Mouse (Mus musculus): ENCODE results near the gene Rnd1. TPM values are rescaled to one million over a fixed set of nuclear protein-coding genes. Genes with fewer than 3 reads are reported as not detected.

Rnd1 gene
- polyA plus RNA-seq (2015; fragmentation: Nextera tagmentation; extraction: Ambion mirVana) = 15.5 and 16.4 TPM in 2 replicates

GRCm38 (mm10) chr15:98676940-98677728 lies at the start of gene Rnd1:
Gene Rnd1 (minus strand): TSS chr15:98677461.
- Histone ChIP-seq H3K36me3 (ENCODE audit: control insufficient read depth, insufficient read depth) (no peaks in the 10 kb centered on the region), H3K9ac (replicated peaks; ENCODE audit: low read depth, low read length) (peak within 1 kb of the TSS; percentile 53), H3K27ac (ENCODE audit: low read length) (no peak within 1 kb of the TSS), H3K4me1 (replicated peaks; ENCODE audit: control insufficient read depth, insufficient read depth, low read length) (peaks cover 35% of the 10 kb centered on the region), H3K4me2 (ENCODE audit: low read length) (peak within 1 kb of the TSS; percentile 91), H3K4me3 (replicated peaks; ENCODE audit: low read length) (peak within 1 kb of the TSS; percentile 54), H3K9me3 (ENCODE audit: control insufficient read depth, low read length) (no peaks in the 10 kb centered on the region), H3K27me3 (replicated peaks; ENCODE audit: control insufficient read depth, insufficient read depth, low read length) (no peaks in the 10 kb centered on the region)
- ATAC-seq = peak; percentile 98
- under 1% methylated on average over 35 of the region's 37 CpGs for WGBS

GRCm38 (mm10) chr15:98726746-98727145 lies 49.5 kb upstream of the Rnd1 start:
- H3K4me1 ChIP-seq (replicated peaks; ENCODE audit: control insufficient read depth, insufficient read depth, low read length) = peaks cover 29% of the 10 kb centered on the region
- no peaks in the 10 kb centered on the region for H3K36me3 ChIP-seq (ENCODE audit: control insufficient read depth, insufficient read depth)
- WGBS = 48% methylated on average over 7 of the region's 7 CpGs
- no peak overlapping the region for H3K9ac ChIP-seq (replicated peaks; ENCODE audit: low read depth, low read length)
- peaks cover 11% of the 10 kb centered on the region for H3K27me3 ChIP-seq (replicated peaks; ENCODE audit: control insufficient read depth, insufficient read depth, low read length)
- no peaks in the 10 kb centered on the region for H3K9me3 ChIP-seq (ENCODE audit: control insufficient read depth, low read length)
- H3K27ac ChIP-seq (ENCODE audit: low read length) = no peak overlapping the region
- no peak for ATAC-seq
- peak overlapping the region; percentile 94 for H3K4me2 ChIP-seq (ENCODE audit: low read length)
- H3K4me3 ChIP-seq (replicated peaks; ENCODE audit: low read length) = no peak overlapping the region; the same call in none of the 2 replicates

- 78% methylated on average over 4 of the region's 4 CpGs for WGBS
Measured at GRCm38 (mm10) chr15:98726079-98726478, 48.8 kb upstream of the Rnd1 start.

GRCm38 (mm10) chr15:98724441-98724840 lies 47.2 kb upstream of the Rnd1 start:
- Histone ChIP-seq H3K4me3 (replicated peaks; ENCODE audit: low read length) (no peak overlapping the region), H3K27me3 (replicated peaks; ENCODE audit: control insufficient read depth, insufficient read depth, low read length) (peaks cover 11% of the 10 kb centered on the region), H3K4me2 (ENCODE audit: low read length) (no peak overlapping the region), H3K36me3 (ENCODE audit: control insufficient read depth, insufficient read depth) (no peaks in the 10 kb centered on the region), H3K4me1 (replicated peaks; ENCODE audit: control insufficient read depth, insufficient read depth, low read length) (peaks cover 31% of the 10 kb centered on the region), H3K27ac (ENCODE audit: low read length) (no peak overlapping the region), H3K9me3 (ENCODE audit: control insufficient read depth, low read length) (no peaks in the 10 kb centered on the region), H3K9ac (replicated peaks; ENCODE audit: low read depth, low read length) (no peak overlapping the region)
- no peak for ATAC-seq
- 39% methylated on average over 19 of the region's 19 CpGs for WGBS

More at GRCm38 (mm10) chr15:98726079-98726478, 48.8 kb upstream of the Rnd1 start:
- peaks cover 11% of the 10 kb centered on the region for H3K27me3 ChIP-seq (replicated peaks; ENCODE audit: control insufficient read depth, insufficient read depth, low read length)
- no peak overlapping the region for H3K27ac ChIP-seq (ENCODE audit: low read length)
- no peak for ATAC-seq
- peaks cover 31% of the 10 kb centered on the region for H3K4me1 ChIP-seq (replicated peaks; ENCODE audit: control insufficient read depth, insufficient read depth, low read length)
- H3K4me3 ChIP-seq (replicated peaks; ENCODE audit: low read length) = no peak overlapping the region
- H3K4me2 ChIP-seq (ENCODE audit: low read length) = no peak overlapping the region
- H3K9ac ChIP-seq (replicated peaks; ENCODE audit: low read depth, low read length) = no peak overlapping the region
- no peaks in the 10 kb centered on the region for H3K9me3 ChIP-seq (ENCODE audit: control insufficient read depth, low read length)
- no peaks in the 10 kb centered on the region for H3K36me3 ChIP-seq (ENCODE audit: control insufficient read depth, insufficient read depth)

GRCm38 (mm10) chr15:98722854-98723253 lies 45.6 kb upstream of the Rnd1 start:
- Histone ChIP-seq H3K9ac (replicated peaks; ENCODE audit: low read depth, low read length) (no peak overlapping the region), H3K9me3 (ENCODE audit: control insufficient read depth, low read length) (no peaks in the 10 kb centered on the region), H3K27me3 (replicated peaks; ENCODE audit: control insufficient read depth, insufficient read depth, low read length) (peaks cover 6% of the 10 kb centered on the region), H3K27ac (ENCODE audit: low read length) (no peak overlapping the region), H3K4me2 (ENCODE audit: low read length) (peak overlapping the region; percentile 26; the same call in 1 of the 2 replicates), H3K4me3 (replicated peaks; ENCODE audit: low read length) (no peak overlapping the region), H3K36me3 (ENCODE audit: control insufficient read depth, insufficient read depth) (no peaks in the 10 kb centered on the region), H3K4me1 (replicated peaks; ENCODE audit: control insufficient read depth, insufficient read depth, low read length) (peaks cover 30% of the 10 kb centered on the region)
- ATAC-seq = no peak
- 61% methylated on average over 14 of the region's 14 CpGs for WGBS

GRCm38 (mm10) chr15:98722191-98722590 lies 44.9 kb upstream of the Rnd1 start:
- no peaks in the 10 kb centered on the region for H3K36me3 ChIP-seq (ENCODE audit: control insufficient read depth, insufficient read depth)
- 20% methylated on average over 8 of the region's 8 CpGs for WGBS
- peak; percentile 31; the same call in 1 of the 2 replicates for ATAC-seq
- H3K9me3 ChIP-seq (ENCODE audit: control insufficient read depth, low read length) = no peaks in the 10 kb centered on the region
- H3K4me3 ChIP-seq (replicated peaks; ENCODE audit: low read length) = no peak overlapping the region
- peak overlapping the region; percentile 26 for H3K4me2 ChIP-seq (ENCODE audit: low read length)
- peaks cover 23% of the 10 kb centered on the region for H3K4me1 ChIP-seq (replicated peaks; ENCODE audit: control insufficient read depth, insufficient read depth, low read length)
- peaks cover 6% of the 10 kb centered on the region for H3K27me3 ChIP-seq (replicated peaks; ENCODE audit: control insufficient read depth, insufficient read depth, low read length)
- 0 out of 2 replicates have a peak overlapping the region, but pooled peaks have one; percentile 15 for H3K27ac ChIP-seq (ENCODE audit: low read length)
- no peak overlapping the region for H3K9ac ChIP-seq (replicated peaks; ENCODE audit: low read depth, low read length)

- H3K9ac ChIP-seq (replicated peaks; ENCODE audit: low read depth, low read length) = no peak overlapping the region
- peaks cover 8% of the 10 kb centered on the region for H3K4me1 ChIP-seq (replicated peaks; ENCODE audit: control insufficient read depth, insufficient read depth, low read length)
- WGBS = 72% methylated on average over 16 of the region's 16 CpGs
- no peaks in the 10 kb centered on the region for H3K27me3 ChIP-seq (replicated peaks; ENCODE audit: control insufficient read depth, insufficient read depth, low read length)
- H3K36me3 ChIP-seq (ENCODE audit: control insufficient read depth, insufficient read depth) = no peaks in the 10 kb centered on the region
- H3K27ac ChIP-seq (ENCODE audit: low read length) = no peak overlapping the region
- no peak overlapping the region for H3K4me3 ChIP-seq (replicated peaks; ENCODE audit: low read length)
- no peaks in the 10 kb centered on the region for H3K9me3 ChIP-seq (ENCODE audit: control insufficient read depth, low read length)
- no peak for ATAC-seq
- H3K4me2 ChIP-seq (ENCODE audit: low read length) = no peak overlapping the region
Measured at GRCm38 (mm10) chr15:98717301-98717700, 40.0 kb upstream of the Rnd1 start.

- H3K36me3 ChIP-seq (ENCODE audit: control insufficient read depth, insufficient read depth) = no peaks in the 10 kb centered on the region
- H3K4me2 ChIP-seq (ENCODE audit: low read length) = no peak overlapping the region
- H3K9me3 ChIP-seq (ENCODE audit: control insufficient read depth, low read length) = no peaks in the 10 kb centered on the region
- 66% methylated on average over 5 of the region's 5 CpGs for WGBS
- H3K4me1 ChIP-seq (replicated peaks; ENCODE audit: control insufficient read depth, insufficient read depth, low read length) = no peaks in the 10 kb centered on the region; the same call in 1 of the 2 replicates
- H3K27me3 ChIP-seq (replicated peaks; ENCODE audit: control insufficient read depth, insufficient read depth, low read length) = no peaks in the 10 kb centered on the region
- ATAC-seq = no peak
- no peak overlapping the region for H3K27ac ChIP-seq (ENCODE audit: low read length)
- no peak overlapping the region for H3K9ac ChIP-seq (replicated peaks; ENCODE audit: low read depth, low read length)
- no peak overlapping the region for H3K4me3 ChIP-seq (replicated peaks; ENCODE audit: low read length)
Measured at GRCm38 (mm10) chr15:98714230-98714652, 37.0 kb upstream of the Rnd1 start.

GRCm38 (mm10) chr15:98710442-98710841 lies 33.2 kb upstream of the Rnd1 start:
- Histone ChIP-seq H3K36me3 (ENCODE audit: control insufficient read depth, insufficient read depth) (no peaks in the 10 kb centered on the region), H3K4me1 (replicated peaks; ENCODE audit: control insufficient read depth, insufficient read depth, low read length) (no peaks in the 10 kb centered on the region; the same call in 1 of the 2 replicates), H3K9ac (replicated peaks; ENCODE audit: low read depth, low read length) (no peak overlapping the region), H3K4me3 (replicated peaks; ENCODE audit: low read length) (no peak overlapping the region), H3K4me2 (ENCODE audit: low read length) (no peak overlapping the region), H3K27ac (ENCODE audit: low read length) (no peak overlapping the region), H3K27me3 (replicated peaks; ENCODE audit: control insufficient read depth, insufficient read depth, low read length) (no peaks in the 10 kb centered on the region), H3K9me3 (ENCODE audit: control insufficient read depth, low read length) (no peaks in the 10 kb centered on the region)
- ATAC-seq = no peak
- 13% methylated on average over 9 of the region's 9 CpGs for WGBS

Data from forebrain, embryonic 16.5 days (tissue).